Mouse (Mus musculus) forebrain, postnatal 0 days (tissue): ENCODE data around the gene Slc35a3. TPM values are rescaled to one million over a fixed set of nuclear protein-coding genes. Genes with fewer than 3 reads are reported as not detected.

Experiments used
- ATAC-seq: fragments of 200-750 bp; cut with Nextera tagmentation; 2 replicates; pipeline ENCODE4 v1.8.0; 2017; ENCODE audit warnings: mild to moderate bottlenecking, moderate library complexity
- DNase-seq: peaks from one replicate; pipeline ENCODE4 v3.0.0-alpha.2; 2015
- H3K27ac ChIP-seq: fragments of 300-500 bp; sonication (generic); 2 replicates; pipeline ENCODE4 v1.5.1; 2014; ENCODE audit warnings: low read depth, mild to moderate bottlenecking, antibody characterized with exemption, low read length, moderate library complexity, mixed read lengths
- H3K27me3 ChIP-seq: fragments of 300-500 bp; sonication (generic); 2 replicates; pipeline ENCODE4 v1.6.1; 2014; ENCODE audit warnings: mild to moderate bottlenecking, low read length, mixed read lengths; ENCODE audit not compliant: insufficient read depth
- H3K36me3 ChIP-seq: fragments of 300-500 bp; sonication (generic); 2 replicates; pipeline ENCODE4 v1.6.1; 2014; ENCODE audit warnings: mild to moderate bottlenecking, moderate library complexity; ENCODE audit not compliant: insufficient read depth
- H3K4me1 ChIP-seq: fragments of 300-500 bp; sonication (generic); 2 replicates; pipeline ENCODE4 v1.6.1; 2014; ENCODE audit warnings: antibody characterized with exemption; ENCODE audit not compliant: insufficient read depth
- H3K4me2 ChIP-seq: fragments of 300-500 bp; sonication (generic); 2 replicates; pipeline ENCODE4 v1.6.1; 2014; ENCODE audit warnings: low read depth, mild to moderate bottlenecking, moderate library complexity
- H3K4me3 ChIP-seq: fragments of 300-500 bp; sonication (generic); 2 replicates; pipeline ENCODE4 v1.5.1; 2014; ENCODE audit warnings: low read depth, low read length, mixed read lengths
- H3K9ac ChIP-seq: fragments of 300-500 bp; sonication (generic); 2 replicates; pipeline ENCODE4 v1.6.1; 2014; ENCODE audit warnings: mild to moderate bottlenecking
- H3K9me3 ChIP-seq: fragments of 300-500 bp; sonication (generic); 2 replicates; pipeline ENCODE4 v1.6.1; 2016; ENCODE audit warnings: low read length
- CTCF ChIP-seq: sonication (generic); IDR thresholded peaks from 2 replicates; pipeline ENCODE4 v1.5.1; 2016; ENCODE audit warnings: antibody characterized with exemption, control low read depth, low read depth
- WGBS: fragments of 180-500 bp; shearing (Covaris S2); extraction: QIAGEN DNeasy Blood & Tissue Kit; methylation state at CpG from one replicate; pipeline ENCODE4 v1.1.7; 2014; 5-methylcytosine and 5-hydroxymethylcytosine counted together
- polyA plus RNA-seq: library from polyadenylated mRNA; unstranded; fragments of >200 nt; fragmentation: Nextera tagmentation; extraction: Ambion mirVana; gene quantifications from 2 replicates; pipeline ENCODE4 v1.2.1, GENCODE M21; 2015
- total RNA-seq: library from RNA; depleted of rRNA; stranded (reverse); fragments of >200 nt; gene quantifications from 2 replicates; pipeline ENCODE4 v1.2.3, GENCODE M21; 2014; rRNA removed

The Slc35a3 gene
- total and polyA plus RNA-seq, 2 experiments from 2014 or later = 4.8 to 21.9 TPM

DNA sequence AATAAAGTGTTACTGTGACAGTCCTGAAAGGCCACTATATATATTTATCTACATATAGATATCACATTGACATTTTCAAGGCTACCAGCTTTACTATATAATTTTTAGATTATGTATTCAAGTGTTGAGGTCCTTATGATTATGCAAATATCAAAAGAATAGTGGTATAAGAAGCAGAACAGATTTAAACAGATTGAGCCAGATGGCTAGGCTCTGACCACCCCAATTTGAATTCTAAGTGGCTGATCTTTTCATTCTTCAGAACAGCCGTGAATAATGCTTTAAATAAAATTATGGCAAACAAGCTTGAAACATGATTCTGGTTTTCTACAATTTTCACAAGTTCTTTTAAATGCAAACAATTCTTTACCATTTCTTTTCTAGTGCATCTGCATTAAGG, 81.2 kb downstream of the Slc35a3 start:
- peaks cover 44% of the 10 kb centered on the region for H3K36me3 ChIP-seq
- DNase-seq (no peak), ATAC-seq (no peak)
- H3K4me2 ChIP-seq = no peak overlapping the region
- 30% methylated on average over 1 of the region's 1 CpGs for WGBS
- H3K27me3 ChIP-seq = no peaks in the 10 kb centered on the region
- no peak overlapping the region for H3K9ac ChIP-seq
- no peaks in the 10 kb centered on the region for H3K9me3 ChIP-seq
- TF ChIP-seq CTCF = no peak
- H3K4me3 ChIP-seq = no peak overlapping the region
- H3K27ac ChIP-seq = no peak overlapping the region
- no peaks in the 10 kb centered on the region for H3K4me1 ChIP-seq

DNA sequence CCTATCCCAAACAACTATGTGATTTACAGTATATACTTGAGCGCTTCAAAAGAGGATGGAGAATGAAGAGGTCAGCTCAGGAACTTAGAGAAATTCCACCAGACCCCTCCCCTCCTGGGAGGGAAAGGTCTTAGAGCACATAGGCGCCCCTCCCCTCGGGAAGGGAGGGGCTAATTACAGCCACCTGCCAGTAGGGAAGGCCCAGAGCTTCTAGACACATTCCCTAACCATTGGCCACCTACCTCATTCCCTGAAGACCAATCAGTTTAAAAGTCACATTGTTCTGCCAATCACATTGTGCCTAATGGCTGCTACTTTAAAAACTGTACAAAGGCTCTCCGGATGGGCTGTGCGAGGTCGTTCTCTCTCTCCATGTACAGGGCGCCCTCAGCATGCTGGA, 90.0 kb downstream of the Slc35a3 start:
- DNase-seq = no peak
- Histone ChIP-seq H3K4me3 (no peak overlapping the region), H3K27ac (no peak overlapping the region), H3K9ac (no peak overlapping the region), H3K4me1 (no peaks in the 10 kb centered on the region), H3K36me3 (peaks cover 3% of the 10 kb centered on the region; the same call in 1 of the 2 replicates), H3K9me3 (no peaks in the 10 kb centered on the region), H3K4me2 (no peak overlapping the region), H3K27me3 (no peaks in the 10 kb centered on the region)
- 93% methylated on average over 7 of the region's 7 CpGs for WGBS
- ATAC-seq = no peak
- no peak for TF ChIP-seq CTCF

GRCm38 (mm10) chr3:116620636-116621370, 91.8 kb downstream of the Slc35a3 start:
- ATAC-seq = no peak
- Histone ChIP-seq H3K4me3 (no peak overlapping the region), H3K4me2 (no peak overlapping the region), H3K9ac (no peak overlapping the region), H3K27me3 (no peaks in the 10 kb centered on the region), H3K9me3 (no peaks in the 10 kb centered on the region), H3K4me1 (no peaks in the 10 kb centered on the region), H3K27ac (no peak overlapping the region), H3K36me3 (peaks cover 3% of the 10 kb centered on the region; the same call in 1 of the 2 replicates)
- DNase-seq = no peak
- no peak for TF ChIP-seq CTCF
- 89% methylated on average over 7 of the region's 7 CpGs for WGBS

Other genes starting within 250 kb of the Slc35a3 start
- 89.9 and 109 TPM in 2 replicates for gene Rtca, start 204.6 kb downstream of the Slc35a3 start, total RNA-seq
- gene Rtca, start 204.6 kb downstream of the Slc35a3 start, polyA plus RNA-seq = 137 TPM in 2 replicates
- 17.2 and 21.1 TPM in 2 replicates for gene Dbt, start 199.8 kb downstream of the Slc35a3 start, total RNA-seq
- gene Dbt, start 199.8 kb downstream of the Slc35a3 start, polyA plus RNA-seq = 5.0 and 13.3 TPM in 2 replicates
- gene Lrrc39, start 149.9 kb downstream of the Slc35a3 start, total RNA-seq = 0.08 TPM in 1 of 2 replicates, not detected in the other
- 0.15 and 0.16 TPM in 2 replicates for gene Lrrc39, start 149.9 kb downstream of the Slc35a3 start, polyA plus RNA-seq
- gene Sass6, start 117.8 kb downstream of the Slc35a3 start, total RNA-seq = 8.7 and 10.3 TPM in 2 replicates
- gene Sass6, start 117.8 kb downstream of the Slc35a3 start, polyA plus RNA-seq = 6.0 and 8.0 TPM in 2 replicates
- gene Trmt13, start 98.2 kb downstream of the Slc35a3 start, total RNA-seq = 13.5 and 21.0 TPM in 2 replicates
- gene Trmt13, start 98.2 kb downstream of the Slc35a3 start, polyA plus RNA-seq = 10.3 and 14.4 TPM in 2 replicates
- gene Mfsd14a, start 50.2 kb downstream of the Slc35a3 start, total RNA-seq = 57.6 and 58.6 TPM in 2 replicates
- gene Mfsd14a, start 50.2 kb downstream of the Slc35a3 start, polyA plus RNA-seq = 46.6 and 51.7 TPM in 2 replicates
- not detected in 2 replicates for gene Gm43191, start 31.6 kb downstream of the Slc35a3 start, total RNA-seq
- not detected in 2 replicates for gene Gm43191, start 31.6 kb downstream of the Slc35a3 start, polyA plus RNA-seq
- gene Agl, start 95.3 kb upstream of the Slc35a3 start, total RNA-seq = 11.9 and 17.5 TPM in 2 replicates
- 5.4 and 9.0 TPM in 2 replicates for gene Agl, start 95.3 kb upstream of the Slc35a3 start, polyA plus RNA-seq
- gene Frrs1, start 146.6 kb upstream of the Slc35a3 start, total RNA-seq = 2.7 and 3.8 TPM in 2 replicates
- 2.0 and 5.9 TPM in 2 replicates for gene Frrs1, start 146.6 kb upstream of the Slc35a3 start, polyA plus RNA-seq